Mouse (Mus musculus): Measurements from ENCODE around the gene Eps15. TPM values are rescaled to one million over a fixed set of nuclear protein-coding genes. Genes with fewer than 3 reads are reported as not detected.

Gene Eps15
- total RNA-seq, 1 experiment: 13.0 TPM

DNA sequence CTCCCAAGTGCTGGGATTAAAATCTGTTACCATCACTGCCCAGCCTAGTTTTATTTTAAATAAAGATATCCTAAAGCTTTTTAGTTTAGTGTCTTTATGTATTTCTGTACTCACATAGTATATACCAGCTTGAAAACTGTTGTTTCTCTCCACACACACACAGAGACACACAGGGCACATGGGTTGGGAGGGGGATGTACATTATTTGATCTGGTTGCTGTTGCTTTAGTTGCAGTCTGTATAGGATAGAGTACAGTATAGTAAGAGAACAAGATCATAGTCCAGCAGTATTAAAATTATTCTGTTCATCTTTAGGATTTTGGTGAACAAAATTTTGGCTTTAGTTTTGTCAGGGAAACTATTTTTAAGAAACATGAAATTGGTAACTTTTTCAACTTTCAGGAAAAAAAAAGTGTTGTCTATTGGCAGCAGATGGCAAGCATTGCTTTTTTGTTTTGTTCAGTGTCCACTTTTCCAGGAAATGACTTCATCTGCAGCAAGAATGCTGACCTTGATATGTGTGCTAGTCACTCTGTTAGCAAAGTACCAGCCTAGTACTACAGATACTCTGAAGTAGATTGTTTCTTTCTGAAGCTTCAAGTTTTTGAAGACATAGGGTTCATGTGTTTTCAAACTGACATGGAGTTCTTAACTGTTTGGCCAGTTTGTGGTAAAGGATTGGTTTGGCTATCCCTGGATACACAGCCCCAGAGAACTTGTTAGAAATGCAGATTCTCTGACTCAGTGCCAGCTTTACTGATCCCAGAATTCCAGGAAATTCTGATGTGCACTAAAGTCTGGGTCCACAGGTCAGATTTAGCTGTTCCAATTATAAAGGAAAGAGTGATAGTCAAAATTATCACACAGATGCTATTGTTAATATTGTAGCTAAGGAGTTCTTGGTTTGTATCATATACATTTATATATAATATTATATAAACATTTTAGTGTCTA is 37.1 kb downstream of the Eps15 start:
- in situ Hi-C loops (cut with MboI; ENCODE audit: low sequenced_read_pairs in 2 of 2, unreplicated experiment in 2 of 2): no loop called here
- TF ChIP-seq HCFC1 (IDR thresholded peaks at IDR 0.05; ENCODE audit: borderline replicate concordance, insufficient read depth, low read length) (no peak), CHD2 (IDR thresholded peaks at IDR 0.05; ENCODE audit: low read depth, low read length) (no peak)
- Histone ChIP-seq H3K4me3 (ENCODE audit: insufficient read depth in 1 of 2, low read depth in 1 of 2, low read length in 2 of 2, poor library complexity in 1 of 2, severe bottlenecking in 1 of 2) (no peak overlapping the region), H3K36me3 (ENCODE audit: control insufficient read depth, insufficient read depth, low read length, poor library complexity, severe bottlenecking) (no peaks in the 10 kb centered on the region), H3K9ac (ENCODE audit: insufficient read depth, low read depth, low read length, poor library complexity, severe bottlenecking) (no peak overlapping the region), H3K9me3 (ENCODE audit: control insufficient read depth, insufficient read depth, low read depth, low read length) (no peaks in the 10 kb centered on the region), H3K4me1 (ENCODE audit: control insufficient read depth in 2 of 2, insufficient read depth in 2 of 2, low read length in 2 of 2, poor library complexity in 1 of 2) (no peaks in the 10 kb centered on the region), H3K27ac (ENCODE audit: insufficient read depth, low read depth, low read length, poor library complexity, severe bottlenecking) (no peak overlapping the region)
- DNase-seq (ENCODE audit: low read depth, low spot score): no peak

DNA sequence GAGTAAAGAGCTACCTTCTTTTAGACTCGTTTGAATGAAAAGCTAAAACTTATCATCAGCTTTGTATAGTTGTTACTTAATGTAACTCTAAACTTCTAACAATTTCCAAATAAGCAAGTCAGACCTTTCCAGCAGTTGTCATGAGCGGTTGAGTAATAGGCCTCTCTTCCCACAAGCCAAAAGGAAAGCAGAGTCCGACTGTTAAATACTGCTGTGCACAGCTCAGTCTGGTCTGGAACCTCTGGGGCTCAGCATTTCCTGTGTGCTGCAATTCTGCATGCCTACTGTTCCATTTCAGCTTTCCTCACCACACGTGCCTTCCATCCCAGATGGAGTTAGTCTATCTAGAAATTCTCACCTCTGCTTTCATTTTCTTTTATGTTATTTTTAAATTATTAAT is 56.7 kb downstream of the Eps15 start:
- no peaks in the 10 kb centered on the region for H3K4me1 ChIP-seq (ENCODE audit: control insufficient read depth in 2 of 2, insufficient read depth in 2 of 2, low read length in 2 of 2, poor library complexity in 1 of 2)
- TF ChIP-seq CHD2 (IDR thresholded peaks at IDR 0.05; ENCODE audit: low read depth, low read length): no peak
- TF ChIP-seq HCFC1 (IDR thresholded peaks at IDR 0.05; ENCODE audit: borderline replicate concordance, insufficient read depth, low read length): no peak
- no peak for TF ChIP-seq ZNF384 (IDR thresholded peaks at IDR 0.05; ENCODE audit: low read depth, low read length)
- TF ChIP-seq ZC3H11A (IDR thresholded peaks at IDR 0.05; ENCODE audit: borderline replicate concordance, low read depth, low read length): no peak
- no peak for TF ChIP-seq MAFK (IDR thresholded peaks at IDR 0.05; ENCODE audit: insufficient read depth, low read depth, low read length)
- in situ Hi-C loops (cut with MboI; ENCODE audit: low sequenced_read_pairs in 2 of 2, unreplicated experiment in 2 of 2): no loop called here
- H3K9me3 ChIP-seq (ENCODE audit: control insufficient read depth, insufficient read depth, low read depth, low read length): no peaks in the 10 kb centered on the region
- DNase-seq (ENCODE audit: low read depth, low spot score): no peak
- no peak overlapping the region for H3K4me3 ChIP-seq (ENCODE audit: insufficient read depth in 1 of 2, low read depth in 1 of 2, low read length in 2 of 2, poor library complexity in 1 of 2, severe bottlenecking in 1 of 2)
- H3K9ac ChIP-seq (ENCODE audit: insufficient read depth, low read depth, low read length, poor library complexity, severe bottlenecking): no peak overlapping the region
- no peak overlapping the region for H3K27ac ChIP-seq (ENCODE audit: insufficient read depth, low read depth, low read length, poor library complexity, severe bottlenecking)
- H3K36me3 ChIP-seq (ENCODE audit: control insufficient read depth, insufficient read depth, low read length, poor library complexity, severe bottlenecking): peaks cover 3% of the 10 kb centered on the region; the same call in 1 of the 2 replicates

DNA sequence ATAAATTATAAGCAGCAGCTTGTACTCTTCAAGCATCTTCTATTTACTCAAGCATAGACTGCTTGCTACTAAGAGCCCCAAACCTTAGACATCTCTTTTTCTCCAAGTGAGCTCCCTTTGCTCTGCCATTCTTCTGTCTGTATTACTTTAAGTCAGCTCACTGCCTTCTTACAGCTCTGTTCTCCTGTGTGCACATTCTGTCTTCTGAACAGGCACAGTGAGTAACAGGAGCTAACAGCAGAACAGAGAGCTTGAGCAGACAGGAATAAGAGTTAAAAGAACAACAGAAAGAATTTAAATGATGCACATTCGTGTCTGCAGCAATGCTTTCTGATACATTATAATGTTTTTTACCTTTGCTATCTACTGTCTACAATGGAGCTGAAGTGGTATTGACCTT is 61.2 kb downstream of the Eps15 start:
- Histone ChIP-seq H3K9me3 (ENCODE audit: control insufficient read depth, insufficient read depth, low read depth, low read length) (no peaks in the 10 kb centered on the region), H3K9ac (ENCODE audit: insufficient read depth, low read depth, low read length, poor library complexity, severe bottlenecking) (no peak overlapping the region), H3K4me3 (ENCODE audit: insufficient read depth in 1 of 2, low read depth in 1 of 2, low read length in 2 of 2, poor library complexity in 1 of 2, severe bottlenecking in 1 of 2) (no peak overlapping the region), H3K36me3 (ENCODE audit: control insufficient read depth, insufficient read depth, low read length, poor library complexity, severe bottlenecking) (no peaks in the 10 kb centered on the region; the same call in 1 of the 2 replicates), H3K4me1 (ENCODE audit: control insufficient read depth in 2 of 2, insufficient read depth in 2 of 2, low read length in 2 of 2, poor library complexity in 1 of 2) (no peaks in the 10 kb centered on the region), H3K27ac (ENCODE audit: insufficient read depth, low read depth, low read length, poor library complexity, severe bottlenecking) (no peak overlapping the region)
- no peak for TF ChIP-seq ZNF384 (IDR thresholded peaks at IDR 0.05; ENCODE audit: low read depth, low read length)
- TF ChIP-seq CHD2 (IDR thresholded peaks at IDR 0.05; ENCODE audit: low read depth, low read length): no peak
- DNase-seq (ENCODE audit: low read depth, low spot score): no peak
- in situ Hi-C loops (cut with MboI; ENCODE audit: low sequenced_read_pairs in 2 of 2, unreplicated experiment in 2 of 2): no loop called here

DNA sequence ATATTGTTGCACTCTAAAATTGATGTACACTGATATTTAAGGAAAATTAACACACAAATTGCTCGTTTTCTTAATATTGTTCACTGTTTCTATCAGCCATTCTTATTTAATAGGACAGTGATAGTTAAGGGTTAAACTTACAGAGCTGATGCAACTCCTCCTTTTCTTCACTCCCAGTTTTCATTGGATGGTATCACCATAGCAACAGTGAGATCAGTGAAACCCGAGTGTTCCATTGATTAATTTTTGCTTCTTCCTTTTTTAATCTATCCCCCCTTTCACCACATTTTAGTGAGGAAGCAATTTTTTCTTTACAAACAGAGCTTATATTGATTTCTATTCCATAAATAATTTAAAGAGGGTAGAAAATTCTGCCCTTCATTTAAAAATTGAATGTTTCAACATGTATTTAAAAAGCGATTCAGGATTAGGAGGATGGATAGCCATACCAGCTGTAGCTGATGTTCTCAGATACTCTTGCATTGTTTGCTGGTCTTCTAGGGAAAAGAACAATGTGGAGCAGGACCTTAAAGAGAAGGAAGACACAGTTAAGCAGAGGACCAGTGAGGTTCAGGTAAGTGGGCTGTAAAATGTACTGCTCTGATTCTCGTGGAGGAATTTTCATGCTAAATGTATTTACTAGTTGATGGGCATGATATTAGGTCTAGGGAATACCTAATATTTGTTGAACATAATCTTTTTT is 62.9 kb downstream of the Eps15 start:
- in situ Hi-C loops (cut with MboI; ENCODE audit: low sequenced_read_pairs in 2 of 2, unreplicated experiment in 2 of 2): no loop called here
- no peaks in the 10 kb centered on the region; the same call in 1 of the 2 replicates for H3K36me3 ChIP-seq (ENCODE audit: control insufficient read depth, insufficient read depth, low read length, poor library complexity, severe bottlenecking)
- TF ChIP-seq MAFK (IDR thresholded peaks at IDR 0.05; ENCODE audit: insufficient read depth, low read depth, low read length) (no peak), CHD2 (IDR thresholded peaks at IDR 0.05; ENCODE audit: low read depth, low read length) (0 out of 2 replicates have a peak, but pooled peaks have one; percentile 26), ZC3H11A (IDR thresholded peaks at IDR 0.05; ENCODE audit: borderline replicate concordance, low read depth, low read length) (no peak), HCFC1 (IDR thresholded peaks at IDR 0.05; ENCODE audit: borderline replicate concordance, insufficient read depth, low read length) (no peak)
- no peak overlapping the region for H3K9ac ChIP-seq (ENCODE audit: insufficient read depth, low read depth, low read length, poor library complexity, severe bottlenecking)
- no peak for DNase-seq (ENCODE audit: low read depth, low spot score)
- H3K4me3 ChIP-seq (ENCODE audit: insufficient read depth in 1 of 2, low read depth in 1 of 2, low read length in 2 of 2, poor library complexity in 1 of 2, severe bottlenecking in 1 of 2): no peak overlapping the region
- H3K9me3 ChIP-seq (ENCODE audit: control insufficient read depth, insufficient read depth, low read depth, low read length): no peaks in the 10 kb centered on the region
- no peaks in the 10 kb centered on the region for H3K4me1 ChIP-seq (ENCODE audit: control insufficient read depth in 2 of 2, insufficient read depth in 2 of 2, low read length in 2 of 2, poor library complexity in 1 of 2)
- H3K27ac ChIP-seq (ENCODE audit: insufficient read depth, low read depth, low read length, poor library complexity, severe bottlenecking): no peak overlapping the region

All from ES-E14 (cell line).